Mouse (Mus musculus) ES-E14 (cell line): ENCODE results near the gene Capn2. TPM values are rescaled to one million over a fixed set of nuclear protein-coding genes. Genes with fewer than 3 reads are reported as not detected.

Experiments used
- DNase-seq: peaks from one replicate; pipeline ENCODE4 v3.0.0-alpha.2; 2013; ENCODE audit warnings: low read depth, low spot score
- H3K27ac ChIP-seq: 2 replicates; pipeline ENCODE4 v1.5.1; 2012; ENCODE audit warnings: low read depth, mild to moderate bottlenecking, low read length, moderate library complexity, mixed read lengths; ENCODE audit not compliant: poor library complexity, insufficient read depth, severe bottlenecking
- H3K36me3 ChIP-seq: 2 replicates; pipeline ENCODE4 v1.6.1; 2012; ENCODE audit warnings: mild to moderate bottlenecking, low read length, moderate library complexity, mixed read lengths; ENCODE audit not compliant: control insufficient read depth, poor library complexity, insufficient read depth, severe bottlenecking
- H3K4me1 ChIP-seq, 2 experiments: fragments of 150-350 bp in 1 of 2; sonication (generic) in 1 of 2; 2 replicates each; pipeline ENCODE4 v1.6.1; 2012; ENCODE audit warnings: low read length in 2 of 2, mild to moderate bottlenecking in 1 of 2, mixed read lengths in 1 of 2; ENCODE audit not compliant: control insufficient read depth in 2 of 2, insufficient read depth in 2 of 2, poor library complexity in 1 of 2
- H3K4me3 ChIP-seq, 2 experiments: fragments of 150-350 bp in 1 of 2; sonication (generic) in 1 of 2; 2 replicates each; pipeline ENCODE4 v1.5.1; 2012; ENCODE audit warnings: low read length in 2 of 2, low read depth in 1 of 2, mild to moderate bottlenecking in 1 of 2, mixed read lengths in 1 of 2; ENCODE audit not compliant: insufficient read depth in 1 of 2, poor library complexity in 1 of 2, severe bottlenecking in 1 of 2
- H3K9ac ChIP-seq: 2 replicates; pipeline ENCODE4 v1.6.1; 2012; ENCODE audit warnings: low read depth, mild to moderate bottlenecking, low read length, mixed read lengths; ENCODE audit not compliant: poor library complexity, insufficient read depth, severe bottlenecking
- H3K9me3 ChIP-seq: fragments of 150-350 bp; sonication (generic); 2 replicates; pipeline ENCODE4 v1.6.1; 2012; ENCODE audit warnings: low read depth, mild to moderate bottlenecking, low read length; ENCODE audit not compliant: control insufficient read depth, insufficient read depth
- CHD2 ChIP-seq: IDR thresholded peaks from 2 replicates; pipeline ENCODE4 v1.6.1; 2014; ENCODE audit warnings: mild to moderate bottlenecking, low read depth, low read length, inconsistent platforms
- HCFC1 ChIP-seq: IDR thresholded peaks from 2 replicates; pipeline ENCODE4 v1.6.1; 2012; ENCODE audit warnings: low read length, inconsistent platforms, borderline replicate concordance; ENCODE audit not compliant: insufficient read depth
- MAFK ChIP-seq: IDR thresholded peaks from 2 replicates; pipeline ENCODE4 v1.6.1; 2014; ENCODE audit warnings: mild to moderate bottlenecking, low read depth, low read length, inconsistent platforms; ENCODE audit not compliant: insufficient read depth
- ZC3H11A ChIP-seq: IDR thresholded peaks from 2 replicates; pipeline ENCODE4 v1.6.1; 2012; ENCODE audit warnings: low read depth, mild to moderate bottlenecking, inconsistent platforms, low read length, borderline replicate concordance
- ZNF384 ChIP-seq: IDR thresholded peaks from 2 replicates; pipeline ENCODE4 v1.6.1; 2012; ENCODE audit warnings: low read depth, low read length, inconsistent platforms
- in situ Hi-C, 2 experiments: fragments of 600-800 bp; cut with MboI; formaldehyde crosslinking; loops; one replicate each; pipeline ENCODE4 v1.15.1; 2025; ENCODE audit warnings: low sequenced_read_pairs in 2 of 2, inconsistent platforms in 1 of 2; ENCODE audit not compliant: unreplicated experiment in 2 of 2
- total RNA-seq: library from RNA; depleted of rRNA; stranded (reverse); fragments of 300-350 nt; gene quantifications from 2 replicates; pipeline ENCODE4 v1.2.3, GENCODE M21; 2012; rRNA removed

Capn2 gene
- total RNA-seq, 1 experiment: 72.3 TPM

DNA sequence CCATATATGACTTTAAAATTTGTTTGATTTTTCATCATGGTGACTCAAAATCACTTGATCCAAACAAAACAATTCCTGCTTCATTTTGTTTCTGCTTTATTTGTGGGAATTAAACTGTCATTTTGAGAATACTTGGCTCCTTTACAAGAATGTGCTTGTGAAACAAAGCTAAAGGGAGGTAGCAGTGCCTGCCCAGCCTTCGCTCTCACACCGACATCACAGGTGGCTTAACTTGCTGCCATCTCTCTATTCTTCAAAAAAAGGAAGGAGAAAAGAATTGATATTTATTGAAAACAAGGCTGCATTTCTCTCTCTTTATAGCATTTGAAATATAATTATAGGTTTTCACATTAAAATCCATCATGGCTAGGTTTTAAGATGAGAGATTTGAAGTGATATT is 93.1 kb downstream of the Capn2 start:
- DNase-seq: no peak
- peaks cover 0 to 3% of the 10 kb centered on the region in 2 experiments; a peak in 1 of 4 replicates for H3K4me1 ChIP-seq
- TF ChIP-seq ZC3H11A (no peak), CHD2 (no peak), ZNF384 (no peak), HCFC1 (no peak), MAFK (no peak)
- in situ Hi-C loops: no loop called here
- H3K36me3 ChIP-seq: no peaks in the 10 kb centered on the region
- H3K9ac ChIP-seq: no peak overlapping the region
- H3K27ac ChIP-seq: no peak overlapping the region
- H3K9me3 ChIP-seq: no peaks in the 10 kb centered on the region
- H3K4me3 ChIP-seq: no peak overlapping the region

DNA sequence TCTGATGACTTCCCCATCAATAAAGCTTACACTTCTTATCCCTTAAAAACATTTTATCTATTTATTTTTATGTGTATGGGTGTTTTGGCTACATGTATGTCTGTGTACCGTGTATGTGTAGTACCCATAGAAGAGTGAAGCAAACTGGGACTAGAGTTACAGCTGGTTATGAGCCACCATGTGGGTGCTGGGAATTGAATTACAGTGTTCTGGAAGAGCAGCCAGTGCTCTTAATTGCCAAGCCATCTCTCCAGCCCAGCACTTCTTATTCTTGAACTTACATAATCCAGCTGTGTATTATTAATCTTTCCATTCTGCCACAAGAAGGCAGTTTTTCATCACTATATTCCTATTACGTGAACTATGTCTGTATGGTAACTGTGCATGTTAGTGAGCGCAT is 97.9 kb downstream of the Capn2 start:
- Histone ChIP-seq H3K9ac (no peak overlapping the region), H3K4me1 (no peaks in the 10 kb centered on the region; a peak in 1 of 4 replicates), H3K36me3 (no peaks in the 10 kb centered on the region), H3K27ac (no peak overlapping the region), H3K4me3 (no peak overlapping the region), H3K9me3 (no peaks in the 10 kb centered on the region)
- DNase-seq: no peak
- in situ Hi-C loops: no loop called here
- no peak for TF ChIP-seq HCFC1
- TF ChIP-seq CHD2: no peak
- TF ChIP-seq MAFK: no peak
- TF ChIP-seq ZC3H11A: no peak
- TF ChIP-seq ZNF384: no peak

Other genes starting within 250 kb of the Capn2 start
- 126 and 154 TPM in 2 replicates for gene Degs1, start 234.8 kb downstream of the Capn2 start, total RNA-seq
- 25.8 TPM in 2 replicates for gene Fbxo28, start 176.0 kb downstream of the Capn2 start, total RNA-seq
- gene Trp53bp2, start 108.4 kb downstream of the Capn2 start, total RNA-seq: 9.4 and 9.5 TPM in 2 replicates
- not detected in 2 replicates for gene Capn8, start 47.4 kb upstream of the Capn2 start, total RNA-seq
- gene Ccdc185, start 231.6 kb upstream of the Capn2 start, total RNA-seq: not detected in 2 replicates
- gene Susd4, start 246.3 kb upstream of the Capn2 start, total RNA-seq: 4.1 and 7.7 TPM in 2 replicates